Mouse (Mus musculus) cerebellum, postnatal 25 days (tissue): ENCODE measurements around the gene Ngrn.

Experiments used
- DNase-seq, 2 experiments: peaks; one replicate each; pipeline ENCODE4 v3.0.0; 2021; ENCODE audit warnings: mixed read lengths in 2 of 2

The Ngrn gene

GRCm38 (mm10) chr7:80310771-80311170 is 49.8 kb downstream of the Ngrn start:
- DNase-seq: no peak
